Mouse (Mus musculus) midbrain, postnatal 0 days (tissue): Measurements from ENCODE around the gene Lgsn. TPM values are rescaled to one million over a fixed set of nuclear protein-coding genes. Genes with fewer than 3 reads are reported as not detected.
A peak's percentile ranks its signal among the peaks of the same experiment; 100 is the strongest.

Experiments
- ATAC-seq: fragments of 200-750 bp; cut with Nextera tagmentation; 2 replicates; pipeline ENCODE4 v1.8.0; 2017; ENCODE audit warnings: moderate number of reproducible peaks, mild to moderate bottlenecking, moderate TSS enrichment, moderate library complexity; ENCODE audit not compliant: low FRiP score
- DNase-seq: peaks from one replicate; pipeline ENCODE4 v3.0.0-alpha.2; 2015; ENCODE audit warnings: low spot score
- H3K27ac ChIP-seq: fragments of 300-500 bp; sonication (generic); 2 replicates; pipeline ENCODE4 v1.5.1; 2014; ENCODE audit warnings: low read depth, mild to moderate bottlenecking, low read length, mixed read lengths
- H3K27me3 ChIP-seq: fragments of 300-500 bp; sonication (generic); 2 replicates; pipeline ENCODE4 v1.6.1; 2014; ENCODE audit warnings: low read length, control low read depth, mixed read lengths; ENCODE audit not compliant: insufficient read depth
- H3K36me3 ChIP-seq: fragments of 300-500 bp; sonication (generic); 2 replicates; pipeline ENCODE4 v1.6.1; 2014; ENCODE audit warnings: low read length, control low read depth, mixed read lengths; ENCODE audit not compliant: insufficient read depth
- H3K4me1 ChIP-seq: fragments of 300-500 bp; sonication (generic); 2 replicates; pipeline ENCODE4 v1.6.1; 2014; ENCODE audit warnings: mild to moderate bottlenecking, control low read depth, antibody characterized with exemption, low read length, mixed read lengths; ENCODE audit not compliant: insufficient read depth
- H3K4me2 ChIP-seq: fragments of 300-500 bp; sonication (generic); 2 replicates; pipeline ENCODE4 v1.6.1; 2014; ENCODE audit warnings: low read depth, mild to moderate bottlenecking, low read length, mixed read lengths; ENCODE audit not compliant: poor library complexity, severe bottlenecking
- H3K4me3 ChIP-seq: fragments of 300-500 bp; sonication (generic); 2 replicates; pipeline ENCODE4 v1.5.1; 2014; ENCODE audit warnings: low read depth, mild to moderate bottlenecking, low read length, moderate library complexity
- H3K9ac ChIP-seq: fragments of 300-500 bp; sonication (generic); replicated peaks from 2 replicates; pipeline ENCODE4 v1.6.1; 2014; ENCODE audit warnings: mild to moderate bottlenecking, low read length, moderate library complexity, mixed read lengths; ENCODE audit not compliant: poor library complexity, severe bottlenecking
- H3K9me3 ChIP-seq: fragments of 300-500 bp; sonication (generic); 2 replicates; pipeline ENCODE4 v1.6.1; 2016; ENCODE audit warnings: low read length, control low read depth
- CTCF ChIP-seq: IDR thresholded peaks from 2 replicates; pipeline ENCODE4 v1.5.1; 2016; ENCODE audit warnings: antibody characterized with exemption, mild to moderate bottlenecking
- WGBS: fragments of 180-500 bp; shearing (Covaris S2); extraction: QIAGEN DNeasy Blood & Tissue Kit; methylation state at CpG from one replicate; pipeline ENCODE4 v1.1.7; 2014; 5-methylcytosine and 5-hydroxymethylcytosine counted together
- polyA plus RNA-seq: library from polyadenylated mRNA; unstranded; fragments of >200 nt; fragmentation: Nextera tagmentation; extraction: Ambion mirVana; gene quantifications from 2 replicates; pipeline ENCODE4 v1.2.1, GENCODE M21; 2015
- total RNA-seq: library from RNA; depleted of rRNA; stranded (reverse); fragments of >200 nt; gene quantifications from 2 replicates; pipeline ENCODE4 v1.2.3, GENCODE M21; 2014; rRNA removed

Lgsn gene
- total and polyA plus RNA-seq, 2 experiments from 2014 or later: not detected

DNA sequence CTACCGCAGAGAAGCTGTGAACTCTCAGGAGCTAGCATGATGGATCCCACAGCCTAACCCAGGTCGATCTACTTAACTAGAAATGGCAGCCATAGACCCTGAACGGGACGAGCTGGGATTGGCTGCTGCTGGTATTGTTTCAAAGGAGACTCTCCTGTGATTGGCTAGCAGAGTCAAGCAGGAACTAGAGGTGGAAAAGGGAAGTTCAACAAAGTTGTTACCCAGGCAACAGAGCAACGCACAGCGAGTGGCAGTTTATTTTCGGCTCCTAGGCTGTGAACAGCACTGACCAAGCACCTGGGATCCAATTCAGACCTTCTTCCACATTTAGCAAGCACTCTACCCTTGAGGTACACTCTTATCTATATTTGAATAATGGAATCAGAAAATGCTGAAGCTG is 46.4 kb downstream of the Lgsn start, which contains the start of the genes 4931428L18Rik and Pih1d3:
TSS of gene 4931428L18Rik (minus strand) at position 121 of the 400 bp plus-strand sequence.
TSS of gene Pih1d3 (plus strand) at position 275 of the 400 bp plus-strand sequence.
- Histone ChIP-seq H3K36me3 (no peaks in the 10 kb centered on the region), H3K27ac (no peak within 1 kb of the TSS), H3K4me3 (no peak within 1 kb of the TSS), H3K9me3 (no peaks in the 10 kb centered on the region), H3K4me1 (no peaks in the 10 kb centered on the region), H3K9ac (no peak within 1 kb of the TSS), H3K27me3 (no peaks in the 10 kb centered on the region), H3K4me2 (no peak within 1 kb of the TSS)
- DNase-seq: no peak
- ATAC-seq: no peak
- WGBS: 87% methylated on average over 7 of the region's 7 CpGs
- TF ChIP-seq CTCF: no peak

- Histone ChIP-seq H3K4me2 (no peak overlapping the region), H3K9ac (no peak overlapping the region), H3K4me1 (no peaks in the 10 kb centered on the region), H3K9me3 (no peaks in the 10 kb centered on the region), H3K36me3 (no peaks in the 10 kb centered on the region), H3K27me3 (no peaks in the 10 kb centered on the region), H3K27ac (no peak overlapping the region), H3K4me3 (no peak overlapping the region)
- ATAC-seq (peak; percentile 41; the same call in 1 of the 2 replicates), DNase-seq (peak; percentile 79)
- TF ChIP-seq CTCF: no peak
Observed at GRCm38 (mm10) chr1:31233319-31234036, 57.3 kb downstream of the Lgsn start.

Other genes with a start within 250 kb of the Lgsn start
- not detected in 2 replicates for gene AC153137.1, start 198.4 kb upstream of the Lgsn start, total RNA-seq
- gene AC153137.1, start 198.4 kb upstream of the Lgsn start, polyA plus RNA-seq: not detected in 2 replicates
- not detected in 2 replicates for gene 4931428L18Rik, start 46.3 kb downstream of the Lgsn start, total RNA-seq
- not detected in 2 replicates for gene 4931428L18Rik, start 46.3 kb downstream of the Lgsn start, polyA plus RNA-seq
- gene Pih1d3, start 46.4 kb downstream of the Lgsn start, total RNA-seq: not detected in 2 replicates
- gene Pih1d3, start 46.4 kb downstream of the Lgsn start, polyA plus RNA-seq: not detected in 2 replicates